Mouse (Mus musculus): ENCODE measurements around the gene Nrxn1. TPM values are rescaled to one million over a fixed set of nuclear protein-coding genes. Genes with fewer than 3 reads are reported as not detected.

Nrxn1 gene
- polyA plus RNA-seq, 1 experiment from 2014 or later = 5.9 TPM

DNA sequence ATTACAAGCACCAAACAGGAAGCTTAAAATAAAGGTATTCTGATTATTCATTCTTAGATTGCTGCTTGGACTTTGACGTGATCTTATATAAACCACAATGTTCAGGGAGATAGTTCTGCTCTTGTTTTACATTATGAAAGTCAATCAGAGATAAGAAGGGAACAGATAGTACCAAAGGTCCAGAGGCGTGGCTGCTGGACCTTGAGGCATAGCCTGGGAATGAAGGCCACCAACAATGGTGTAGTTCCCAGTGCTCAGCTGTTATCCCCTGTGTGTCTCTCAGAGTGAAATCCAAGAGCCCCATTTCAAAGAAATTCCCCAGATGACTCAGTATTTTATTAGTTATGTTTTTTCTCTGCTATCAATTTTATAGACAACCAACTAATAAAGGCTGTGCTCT lies 294.2 kb downstream of the Nrxn1 start:
- H3K4me2 ChIP-seq (ENCODE audit: low read depth, low read length) = no peak overlapping the region
- 67% methylated on average over 2 of the region's 2 CpGs for WGBS
- no peaks in the 10 kb centered on the region for H3K9me3 ChIP-seq (replicated peaks; ENCODE audit: control insufficient read depth, low read length)
- H3K9ac ChIP-seq (ENCODE audit: low read length) = no peak overlapping the region
- H3K27me3 ChIP-seq (ENCODE audit: control insufficient read depth, insufficient read depth, low read length) = no peaks in the 10 kb centered on the region
- no peak overlapping the region for H3K27ac ChIP-seq (ENCODE audit: low read length)
- no peak for ATAC-seq (ENCODE audit: insufficient read depth, low FRiP score)
- H3K4me1 ChIP-seq (ENCODE audit: control insufficient read depth, insufficient read depth, low read length) = no peaks in the 10 kb centered on the region; the same call in 1 of the 2 replicates
- H3K4me3 ChIP-seq (replicated peaks; ENCODE audit: low read length) = no peak overlapping the region
- H3K36me3 ChIP-seq (ENCODE audit: control insufficient read depth, insufficient read depth, low read length) = no peaks in the 10 kb centered on the region

DNA sequence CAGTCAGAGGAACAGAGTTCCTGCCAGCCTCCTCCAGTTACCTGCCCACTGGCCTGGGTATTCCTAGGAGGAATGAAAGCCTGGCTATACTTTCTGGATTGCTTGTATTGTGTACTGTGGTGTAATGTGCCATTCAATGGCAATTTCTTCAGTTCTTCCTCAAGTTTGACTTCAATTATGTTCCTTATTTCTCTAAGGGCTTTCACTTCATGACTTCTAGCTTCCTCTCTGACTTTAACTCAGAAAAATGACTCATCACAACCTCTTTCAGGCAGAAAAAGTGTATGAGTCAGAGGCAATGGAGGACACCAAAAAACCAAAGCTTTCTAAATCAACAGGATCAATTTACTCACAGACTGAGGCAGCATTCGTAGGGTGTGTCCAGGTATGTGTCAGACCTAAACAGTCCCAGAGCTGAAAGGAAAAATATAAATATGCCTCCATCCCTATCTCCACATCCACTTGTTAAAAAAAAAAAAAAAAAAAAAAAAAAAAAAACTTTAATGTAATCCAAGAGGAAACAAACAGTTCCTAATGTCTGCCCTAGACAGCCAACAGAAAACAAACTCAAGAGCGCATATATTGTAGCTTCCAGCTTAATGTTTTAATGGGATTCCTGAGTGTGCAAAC lies 295.1 kb downstream of the Nrxn1 start:
- H3K27ac ChIP-seq (ENCODE audit: low read length) = peak overlapping the region; percentile 27; the same call in 1 of the 2 replicates
- 88% methylated on average over 2 of the region's 2 CpGs for WGBS
- H3K4me2 ChIP-seq (ENCODE audit: low read depth, low read length) = no peak overlapping the region
- no peaks in the 10 kb centered on the region for H3K36me3 ChIP-seq (ENCODE audit: control insufficient read depth, insufficient read depth, low read length)
- ATAC-seq (ENCODE audit: insufficient read depth, low FRiP score) = no peak
- H3K4me3 ChIP-seq (replicated peaks; ENCODE audit: low read length) = no peak overlapping the region
- H3K27me3 ChIP-seq (ENCODE audit: control insufficient read depth, insufficient read depth, low read length) = no peaks in the 10 kb centered on the region
- no peaks in the 10 kb centered on the region; the same call in 1 of the 2 replicates for H3K4me1 ChIP-seq (ENCODE audit: control insufficient read depth, insufficient read depth, low read length)
- H3K9me3 ChIP-seq (replicated peaks; ENCODE audit: control insufficient read depth, low read length) = no peaks in the 10 kb centered on the region
- H3K9ac ChIP-seq (ENCODE audit: low read length) = no peak overlapping the region

DNA sequence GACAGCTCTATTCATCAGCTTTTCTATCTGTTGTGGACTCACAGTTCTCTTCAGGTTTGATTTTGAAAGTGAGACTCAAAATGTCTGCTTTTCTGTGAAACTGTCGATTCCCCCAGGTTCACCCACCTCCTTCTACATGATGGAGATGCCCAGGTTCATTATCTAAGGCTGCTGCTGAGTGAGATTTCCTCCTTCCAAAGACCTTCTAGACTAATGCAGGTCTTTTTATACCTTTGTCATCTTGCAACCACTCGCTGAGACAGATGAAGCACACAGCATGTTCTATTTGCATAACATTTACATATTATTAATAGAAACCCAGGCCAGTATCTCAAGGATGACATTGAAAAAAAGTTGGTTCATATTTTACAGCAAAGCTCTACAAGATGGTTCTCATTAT lies 295.9 kb downstream of the Nrxn1 start:
- no peaks in the 10 kb centered on the region for H3K27me3 ChIP-seq (ENCODE audit: control insufficient read depth, insufficient read depth, low read length)
- H3K27ac ChIP-seq (ENCODE audit: low read length) = no peak overlapping the region
- H3K9ac ChIP-seq (ENCODE audit: low read length) = no peak overlapping the region
- no peak for ATAC-seq (ENCODE audit: insufficient read depth, low FRiP score)
- WGBS = 67% methylated on average over 2 of the region's 2 CpGs
- no peaks in the 10 kb centered on the region for H3K9me3 ChIP-seq (replicated peaks; ENCODE audit: control insufficient read depth, low read length)
- H3K4me2 ChIP-seq (ENCODE audit: low read depth, low read length) = no peak overlapping the region
- H3K4me1 ChIP-seq (ENCODE audit: control insufficient read depth, insufficient read depth, low read length) = no peaks in the 10 kb centered on the region; the same call in 1 of the 2 replicates
- H3K36me3 ChIP-seq (ENCODE audit: control insufficient read depth, insufficient read depth, low read length) = no peaks in the 10 kb centered on the region
- H3K4me3 ChIP-seq (replicated peaks; ENCODE audit: low read length) = no peak overlapping the region

DNA sequence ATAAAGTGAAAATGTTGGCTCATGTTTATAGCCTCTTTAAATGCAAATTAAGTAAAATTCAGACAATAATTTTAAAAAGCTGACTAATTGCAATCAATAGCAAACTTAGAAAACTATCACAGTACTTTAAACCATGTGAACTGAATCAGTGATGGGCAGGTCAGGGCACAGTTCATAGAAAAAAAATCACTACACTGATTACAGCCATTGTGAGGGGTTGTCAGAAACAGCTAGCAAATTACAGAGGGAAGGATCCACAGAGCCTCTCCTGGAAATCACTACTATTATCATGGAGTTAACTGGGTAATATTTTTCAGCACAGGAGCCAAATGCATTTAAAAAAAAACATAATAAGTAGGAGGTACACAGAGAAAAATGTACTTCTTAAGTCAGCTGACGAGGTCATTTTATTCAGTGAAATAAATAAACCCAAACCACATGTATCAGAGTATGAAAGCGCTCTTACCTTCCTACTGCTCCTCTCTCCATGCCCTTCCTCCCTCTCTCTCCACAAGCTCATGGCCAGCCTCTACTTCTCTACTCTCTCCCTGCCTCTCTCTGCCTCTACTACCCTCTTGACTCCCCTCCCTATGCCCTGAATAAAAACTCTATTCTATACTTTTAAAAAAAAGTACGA lies 304.3 kb downstream of the Nrxn1 start:
- no peaks in the 10 kb centered on the region for H3K36me3 ChIP-seq (ENCODE audit: control insufficient read depth, insufficient read depth, low read length)
- no peak for ATAC-seq (ENCODE audit: insufficient read depth, low FRiP score)
- H3K27ac ChIP-seq (ENCODE audit: low read length) = no peak overlapping the region
- H3K9ac ChIP-seq (ENCODE audit: low read length) = no peak overlapping the region
- no peaks in the 10 kb centered on the region for H3K4me1 ChIP-seq (ENCODE audit: control insufficient read depth, insufficient read depth, low read length)
- no peaks in the 10 kb centered on the region for H3K27me3 ChIP-seq (ENCODE audit: control insufficient read depth, insufficient read depth, low read length)
- H3K4me3 ChIP-seq (replicated peaks; ENCODE audit: low read length) = no peak overlapping the region
- WGBS = 75% methylated on average over 3 of the region's 3 CpGs
- no peaks in the 10 kb centered on the region for H3K9me3 ChIP-seq (replicated peaks; ENCODE audit: control insufficient read depth, low read length)
- H3K4me2 ChIP-seq (ENCODE audit: low read depth, low read length) = no peak overlapping the region

GRCm38 (mm10) chr17:90788040-90788439 lies 304.8 kb downstream of the Nrxn1 start:
- Histone ChIP-seq H3K9ac (ENCODE audit: low read length) (no peak overlapping the region), H3K27ac (ENCODE audit: low read length) (no peak overlapping the region), H3K36me3 (ENCODE audit: control insufficient read depth, insufficient read depth, low read length) (no peaks in the 10 kb centered on the region), H3K27me3 (ENCODE audit: control insufficient read depth, insufficient read depth, low read length) (no peaks in the 10 kb centered on the region), H3K4me2 (ENCODE audit: low read depth, low read length) (no peak overlapping the region), H3K4me1 (ENCODE audit: control insufficient read depth, insufficient read depth, low read length) (no peaks in the 10 kb centered on the region), H3K9me3 (replicated peaks; ENCODE audit: control insufficient read depth, low read length) (no peaks in the 10 kb centered on the region), H3K4me3 (replicated peaks; ENCODE audit: low read length) (no peak overlapping the region)
- ATAC-seq (ENCODE audit: insufficient read depth, low FRiP score) = no peak
- WGBS = 50% methylated on average over 1 of the region's 1 CpGs

GRCm38 (mm10) chr17:90787121-90787788 lies 305.6 kb downstream of the Nrxn1 start:
- H3K27ac ChIP-seq (ENCODE audit: low read length) = no peak overlapping the region
- no peaks in the 10 kb centered on the region for H3K9me3 ChIP-seq (replicated peaks; ENCODE audit: control insufficient read depth, low read length)
- WGBS = 79% methylated on average over 5 of the region's 5 CpGs
- no peak overlapping the region for H3K4me2 ChIP-seq (ENCODE audit: low read depth, low read length)
- H3K27me3 ChIP-seq (ENCODE audit: control insufficient read depth, insufficient read depth, low read length) = no peaks in the 10 kb centered on the region
- H3K4me3 ChIP-seq (replicated peaks; ENCODE audit: low read length) = no peak overlapping the region
- ATAC-seq (ENCODE audit: insufficient read depth, low FRiP score) = no peak
- H3K36me3 ChIP-seq (ENCODE audit: control insufficient read depth, insufficient read depth, low read length) = no peaks in the 10 kb centered on the region
- H3K4me1 ChIP-seq (ENCODE audit: control insufficient read depth, insufficient read depth, low read length) = no peaks in the 10 kb centered on the region
- H3K9ac ChIP-seq (ENCODE audit: low read length) = no peak overlapping the region

DNA sequence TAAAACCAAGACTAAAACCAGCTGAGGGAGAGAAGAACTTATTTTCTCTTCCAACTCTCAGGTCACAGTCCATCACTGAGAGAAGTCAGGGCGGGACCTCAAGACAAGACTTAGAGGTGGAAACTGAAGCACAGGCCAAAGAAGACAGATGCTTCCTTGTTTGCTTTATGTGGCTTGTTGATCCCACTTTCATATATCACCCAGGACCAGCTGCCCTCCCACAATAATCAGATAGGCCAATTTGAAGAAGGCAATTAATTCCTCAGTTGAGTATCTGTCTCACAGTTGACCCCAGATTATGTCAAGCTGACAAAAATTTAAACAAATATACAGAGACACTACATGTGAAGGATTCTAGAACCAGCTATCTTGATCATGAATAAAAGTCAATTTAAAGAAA lies 312.4 kb downstream of the Nrxn1 start:
- H3K4me1 ChIP-seq (ENCODE audit: control insufficient read depth, insufficient read depth, low read length) = no peaks in the 10 kb centered on the region
- no peak overlapping the region for H3K9ac ChIP-seq (ENCODE audit: low read length)
- H3K27ac ChIP-seq (ENCODE audit: low read length) = no peak overlapping the region
- H3K9me3 ChIP-seq (replicated peaks; ENCODE audit: control insufficient read depth, low read length) = no peaks in the 10 kb centered on the region
- 54% methylated on average over 1 of the region's 1 CpGs for WGBS
- no peak overlapping the region for H3K4me3 ChIP-seq (replicated peaks; ENCODE audit: low read length)
- no peak overlapping the region for H3K4me2 ChIP-seq (ENCODE audit: low read depth, low read length)
- H3K36me3 ChIP-seq (ENCODE audit: control insufficient read depth, insufficient read depth, low read length) = no peaks in the 10 kb centered on the region
- H3K27me3 ChIP-seq (ENCODE audit: control insufficient read depth, insufficient read depth, low read length) = no peaks in the 10 kb centered on the region
- no peak for ATAC-seq (ENCODE audit: insufficient read depth, low FRiP score)

GRCm38 (mm10) chr17:90775397-90775796 lies 317.5 kb downstream of the Nrxn1 start:
- ATAC-seq (ENCODE audit: insufficient read depth, low FRiP score) = no peak
- H3K27ac ChIP-seq (ENCODE audit: low read length) = no peak overlapping the region
- no peaks in the 10 kb centered on the region for H3K27me3 ChIP-seq (ENCODE audit: control insufficient read depth, insufficient read depth, low read length)
- H3K36me3 ChIP-seq (ENCODE audit: control insufficient read depth, insufficient read depth, low read length) = no peaks in the 10 kb centered on the region
- no peaks in the 10 kb centered on the region for H3K4me1 ChIP-seq (ENCODE audit: control insufficient read depth, insufficient read depth, low read length)
- H3K4me2 ChIP-seq (ENCODE audit: low read depth, low read length) = no peak overlapping the region
- no peak overlapping the region for H3K9ac ChIP-seq (ENCODE audit: low read length)
- WGBS = 74% methylated on average over 3 of the region's 3 CpGs
- no peak overlapping the region for H3K4me3 ChIP-seq (replicated peaks; ENCODE audit: low read length)
- H3K9me3 ChIP-seq (replicated peaks; ENCODE audit: control insufficient read depth, low read length) = no peaks in the 10 kb centered on the region

DNA sequence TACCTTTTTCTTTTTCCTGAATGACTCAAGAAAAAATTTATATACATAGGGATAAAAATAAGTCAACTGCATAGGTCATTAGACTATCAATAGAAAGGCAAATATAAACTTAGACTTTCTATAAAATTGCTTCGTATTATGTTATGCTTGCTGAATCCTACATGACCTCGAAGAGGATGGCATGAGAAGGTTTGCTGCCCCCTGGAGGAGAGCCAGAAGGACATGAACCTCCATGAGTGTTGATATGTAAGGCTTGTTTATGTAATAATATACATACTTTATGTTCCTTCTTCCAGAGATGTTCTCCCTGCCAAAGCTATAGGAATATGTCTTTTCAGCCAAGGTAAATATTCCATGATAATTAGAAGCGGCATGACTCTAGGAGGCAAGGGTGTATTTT lies 319.6 kb downstream of the Nrxn1 start:
- H3K4me1 ChIP-seq (ENCODE audit: control insufficient read depth, insufficient read depth, low read length) = no peaks in the 10 kb centered on the region
- no peak for ATAC-seq (ENCODE audit: insufficient read depth, low FRiP score)
- H3K36me3 ChIP-seq (ENCODE audit: control insufficient read depth, insufficient read depth, low read length) = no peaks in the 10 kb centered on the region
- H3K4me2 ChIP-seq (ENCODE audit: low read depth, low read length) = no peak overlapping the region
- no peak overlapping the region for H3K27ac ChIP-seq (ENCODE audit: low read length)
- 82% methylated on average over 3 of the region's 3 CpGs for WGBS
- H3K4me3 ChIP-seq (replicated peaks; ENCODE audit: low read length) = no peak overlapping the region
- H3K9ac ChIP-seq (ENCODE audit: low read length) = no peak overlapping the region
- H3K27me3 ChIP-seq (ENCODE audit: control insufficient read depth, insufficient read depth, low read length) = no peaks in the 10 kb centered on the region
- H3K9me3 ChIP-seq (replicated peaks; ENCODE audit: control insufficient read depth, low read length) = no peaks in the 10 kb centered on the region
